Mouse (Mus musculus) retina, postnatal 1 day (tissue): ENCODE results near the gene Crlf1.
A peak's percentile ranks its signal among the peaks of the same experiment; 100 is the strongest.

ENCODE experiments used
- DNase-seq: peaks from one replicate; pipeline ENCODE4 v3.0.0-alpha.2; 2012

The Crlf1 gene

GRCm38 (mm10) chr8:70469295-70469916 lies 23.6 kb upstream of the Crlf1 start:
- DNase-seq = no peak

GRCm38 (mm10) chr8:70469938-70470337 lies 23.0 kb upstream of the Crlf1 start:
- DNase-seq = no peak

- DNase-seq = no peak
Observed at GRCm38 (mm10) chr8:70471856-70472255, 21.1 kb upstream of the Crlf1 start.

- DNase-seq = peak; percentile 95
Observed at GRCm38 (mm10) chr8:70476333-70477268, 16.4 kb upstream of the Crlf1 start, which contains the start of gene Klhl26. Gene Klhl26 (minus strand): TSS chr8:70476968.

- DNase-seq = peak; percentile 46
Observed at GRCm38 (mm10) chr8:70477269-70477982, 15.5 kb upstream of the Crlf1 start.

- no peak for DNase-seq
Observed at GRCm38 (mm10) chr8:70481908-70482307, 11.1 kb upstream of the Crlf1 start.

- no peak for DNase-seq
Observed at GRCm38 (mm10) chr8:70482943-70483342, 10.0 kb upstream of the Crlf1 start.

GRCm38 (mm10) chr8:70486191-70486681 lies 6.7 kb upstream of the Crlf1 start:
- no peak for DNase-seq

GRCm38 (mm10) chr8:70486941-70487520 lies 5.9 kb upstream of the Crlf1 start, which contains the start of gene Tmem59l:
Gene Tmem59l (minus strand): TSS chr8:70487358.
- DNase-seq = peak; percentile 54

- peak; percentile 52 for DNase-seq
Observed at GRCm38 (mm10) chr8:70487993-70488796, 4.8 kb upstream of the Crlf1 start.

- DNase-seq = no peak
Observed at GRCm38 (mm10) chr8:70488931-70489470, 4.0 kb upstream of the Crlf1 start.

- peak; percentile 55 for DNase-seq
Observed at GRCm38 (mm10) chr8:70489576-70489975, 3.4 kb upstream of the Crlf1 start.

- DNase-seq = no peak
Observed at GRCm38 (mm10) chr8:70490061-70490879, 2.7 kb upstream of the Crlf1 start.

GRCm38 (mm10) chr8:70490880-70491495 lies 2.0 kb upstream of the Crlf1 start:
- no peak for DNase-seq

- DNase-seq = no peak
Observed at GRCm38 (mm10) chr8:70493692-70494415, 896 bp downstream of the Crlf1 start.

- no peak for DNase-seq
Observed at GRCm38 (mm10) chr8:70494416-70494945, 1.5 kb downstream of the Crlf1 start.

- DNase-seq = peak; percentile 43
Observed at GRCm38 (mm10) chr8:70495001-70495770, 2.2 kb downstream of the Crlf1 start.

- DNase-seq = no peak
Observed at GRCm38 (mm10) chr8:70495771-70496062, 2.8 kb downstream of the Crlf1 start.
